Mouse (Mus musculus) heart, postnatal 0 days (tissue): Measurements from ENCODE around the gene Tns3. TPM values are rescaled to one million over a fixed set of nuclear protein-coding genes. Genes with fewer than 3 reads are reported as not detected.

Experiments used
- ATAC-seq: fragments of 200-750 bp; cut with Nextera tagmentation; 2 replicates; pipeline ENCODE4 v1.8.0; 2017; ENCODE audit warnings: low read depth, moderate number of reproducible peaks, moderate library complexity; ENCODE audit not compliant: insufficient read depth
- DNase-seq: peaks from one replicate; pipeline ENCODE4 v3.0.0-alpha.2; 2016; ENCODE audit warnings: low spot score
- H3K27ac ChIP-seq: fragments of 300-500 bp; sonication (generic); 2 replicates; pipeline ENCODE4 v1.5.1; 2014; ENCODE audit warnings: low read depth, mild to moderate bottlenecking
- H3K27me3 ChIP-seq: fragments of 300-500 bp; sonication (generic); 2 replicates; pipeline ENCODE4 v1.6.1; 2014; ENCODE audit warnings: low read length, mixed read lengths; ENCODE audit not compliant: control insufficient read depth, insufficient read depth
- H3K36me3 ChIP-seq: fragments of 300-500 bp; sonication (generic); replicated peaks from 2 replicates; pipeline ENCODE4 v1.6.1; 2014; ENCODE audit warnings: low read length, mixed read lengths; ENCODE audit not compliant: control insufficient read depth, insufficient read depth
- H3K4me1 ChIP-seq: fragments of 300-500 bp; sonication (generic); 2 replicates; pipeline ENCODE4 v1.6.1; 2014; ENCODE audit warnings: antibody characterized with exemption; ENCODE audit not compliant: control insufficient read depth, insufficient read depth
- H3K4me2 ChIP-seq: fragments of 300-500 bp; sonication (generic); 2 replicates; pipeline ENCODE4 v1.6.1; 2014; ENCODE audit warnings: low read depth, mild to moderate bottlenecking, low read length, moderate library complexity
- H3K4me3 ChIP-seq: fragments of 300-500 bp; sonication (generic); 2 replicates; pipeline ENCODE4 v1.5.1; 2014; ENCODE audit warnings: low read depth, low read length
- H3K9ac ChIP-seq: fragments of 300-500 bp; sonication (generic); replicated peaks from 2 replicates; pipeline ENCODE4 v1.6.1; 2014; ENCODE audit warnings: low read depth, low read length, mixed read lengths
- H3K9me3 ChIP-seq: fragments of 300-500 bp; sonication (generic); replicated peaks from 2 replicates; pipeline ENCODE4 v1.6.1; 2016; ENCODE audit warnings: low read length; ENCODE audit not compliant: control insufficient read depth
- CTCF ChIP-seq: IDR thresholded peaks from 2 replicates; pipeline ENCODE4 v1.5.1; 2016; ENCODE audit warnings: antibody characterized with exemption, control low read depth, low read depth
- EP300 ChIP-seq: IDR thresholded peaks from 2 replicates; pipeline ENCODE4 v1.6.1; 2016; ENCODE audit warnings: antibody characterized with exemption, low read depth
- WGBS: fragments of 180-500 bp; shearing (Covaris S2); extraction: QIAGEN DNeasy Blood & Tissue Kit; methylation state at CpG from one replicate; pipeline ENCODE4 v1.1.7; 2014; 5-methylcytosine and 5-hydroxymethylcytosine counted together
- polyA plus RNA-seq: library from polyadenylated mRNA; unstranded; fragments of >200 nt; fragmentation: Nextera tagmentation; extraction: Ambion mirVana; gene quantifications from 2 replicates; pipeline ENCODE4 v1.2.1, GENCODE M21; 2015
- total RNA-seq: library from RNA; depleted of rRNA; stranded (reverse); fragments of >200 nt; gene quantifications from 2 replicates; pipeline ENCODE4 v1.2.3, GENCODE M21; 2014; ENCODE audit warnings: low replicate concordance

Gene Tns3
- total and polyA plus RNA-seq, 2 experiments from 2014 or later, result 7.6 to 31.7 TPM

DNA sequence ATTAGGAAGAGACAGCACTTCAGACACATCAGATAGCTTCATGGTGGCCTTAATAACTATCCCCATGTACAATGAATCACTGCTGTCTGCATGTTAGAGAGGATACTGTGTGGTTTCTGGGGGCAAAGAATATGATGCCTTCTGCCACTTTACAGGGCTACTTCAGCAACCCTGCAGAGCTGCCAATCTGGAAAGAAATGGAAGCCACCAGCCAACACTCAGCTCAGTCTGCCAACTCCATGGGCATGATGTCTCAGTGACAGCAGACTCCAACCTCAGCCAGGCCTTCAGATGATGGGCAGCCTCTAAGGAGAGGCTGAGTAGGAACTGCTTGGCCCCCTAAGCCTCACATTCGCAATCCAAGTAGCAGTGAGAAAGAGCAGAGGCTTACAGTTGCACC lies 61.7 kb downstream of the Tns3 start:
- Histone ChIP-seq H3K9ac (no peak overlapping the region), H3K36me3 (peaks cover 9% of the 10 kb centered on the region; the same call in 1 of the 2 replicates), H3K4me3 (no peak overlapping the region), H3K4me1 (no peaks in the 10 kb centered on the region), H3K9me3 (no peaks in the 10 kb centered on the region), H3K27me3 (no peaks in the 10 kb centered on the region), H3K27ac (no peak overlapping the region), H3K4me2 (no peak overlapping the region)
- TF ChIP-seq EP300, result no peak
- no peak for TF ChIP-seq CTCF
- DNase-seq, result no peak
- ATAC-seq, result no peak
- WGBS, result 76% methylated on average over 1 of the region's 1 CpGs

DNA sequence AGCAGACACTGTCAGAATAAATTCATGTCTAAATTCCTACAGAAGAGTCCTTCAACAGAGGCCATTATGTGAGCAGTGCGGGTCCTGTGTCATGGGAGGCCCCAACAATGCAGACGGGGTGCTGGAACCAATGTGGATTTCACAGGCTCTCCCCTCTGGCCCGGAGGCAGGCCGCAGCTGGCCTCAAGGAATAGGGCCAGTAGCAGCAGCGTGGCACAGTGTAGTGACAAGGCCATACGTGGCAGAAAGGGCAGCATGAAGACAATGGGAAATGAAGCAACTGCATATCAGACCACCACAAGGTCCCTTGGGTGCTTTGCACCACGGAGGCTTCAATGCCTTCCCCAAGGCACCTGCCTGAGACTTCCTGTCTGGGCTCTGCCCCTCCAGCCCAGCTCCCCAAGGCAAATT lies 62.9 kb downstream of the Tns3 start:
- ATAC-seq (no peak), DNase-seq (no peak)
- no peak overlapping the region for H3K4me2 ChIP-seq
- 64% methylated on average over 7 of the region's 7 CpGs for WGBS
- no peaks in the 10 kb centered on the region for H3K27me3 ChIP-seq
- H3K9ac ChIP-seq, result no peak overlapping the region
- H3K9me3 ChIP-seq, result no peaks in the 10 kb centered on the region
- no peaks in the 10 kb centered on the region for H3K4me1 ChIP-seq
- H3K36me3 ChIP-seq, result peaks cover 9% of the 10 kb centered on the region; the same call in 1 of the 2 replicates
- no peak overlapping the region for H3K27ac ChIP-seq
- H3K4me3 ChIP-seq, result no peak overlapping the region
- no peak for TF ChIP-seq CTCF
- no peak for TF ChIP-seq EP300

- H3K36me3 ChIP-seq, result peaks cover 9% of the 10 kb centered on the region; the same call in 1 of the 2 replicates
- no peak for ATAC-seq
- H3K4me3 ChIP-seq, result no peak overlapping the region
- H3K4me2 ChIP-seq, result no peak overlapping the region
- no peaks in the 10 kb centered on the region for H3K9me3 ChIP-seq
- TF ChIP-seq CTCF, result no peak
- no peak for TF ChIP-seq EP300
- 0 out of 2 replicates have a peak, but pooled peaks cover 11% of the 10 kb centered on the region for H3K4me1 ChIP-seq
- no peak overlapping the region for H3K9ac ChIP-seq
- no peak for DNase-seq
- no peak overlapping the region for H3K27ac ChIP-seq
- no peaks in the 10 kb centered on the region for H3K27me3 ChIP-seq
- 91% methylated on average over 5 of the region's 5 CpGs for WGBS
Observed at GRCm38 (mm10) chr11:8595642-8596041, 68.7 kb downstream of the Tns3 start.

DNA sequence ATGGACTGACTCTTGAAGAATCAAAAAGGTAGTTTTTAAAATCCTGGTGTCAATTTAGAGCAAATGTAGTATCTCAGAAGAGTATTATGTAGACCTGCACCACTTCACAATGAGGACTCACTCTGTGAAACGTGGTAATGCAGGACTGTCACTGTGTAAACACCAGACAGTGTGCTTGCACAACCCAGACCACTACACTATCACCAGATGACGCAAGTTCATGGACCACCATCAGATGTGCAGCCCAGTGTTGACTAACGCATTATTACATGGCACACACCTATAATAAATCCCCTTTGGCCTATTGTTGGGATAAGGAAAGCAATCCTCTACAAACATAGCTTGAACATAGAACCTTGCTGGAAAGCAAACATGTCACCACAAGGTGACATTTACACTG lies 71.2 kb downstream of the Tns3 start:
- H3K27ac ChIP-seq, result no peak overlapping the region
- no peak overlapping the region for H3K4me3 ChIP-seq
- no peaks in the 10 kb centered on the region for H3K9me3 ChIP-seq
- no peaks in the 10 kb centered on the region for H3K27me3 ChIP-seq
- 0 out of 2 replicates have a peak, but pooled peaks cover 11% of the 10 kb centered on the region for H3K4me1 ChIP-seq
- no peak overlapping the region for H3K4me2 ChIP-seq
- H3K9ac ChIP-seq, result no peak overlapping the region
- no peak for ATAC-seq
- DNase-seq, result no peak
- 89% methylated on average over 3 of the region's 3 CpGs for WGBS
- H3K36me3 ChIP-seq, result no peaks in the 10 kb centered on the region
- TF ChIP-seq CTCF (no peak), EP300 (no peak)

- WGBS, result 50% methylated on average over 5 of the region's 5 CpGs
- ATAC-seq, result no peak
- Histone ChIP-seq H3K27me3 (no peaks in the 10 kb centered on the region), H3K27ac (no peak overlapping the region), H3K9ac (no peak overlapping the region), H3K4me2 (no peak overlapping the region), H3K4me3 (no peak overlapping the region), H3K4me1 (peaks cover 15% of the 10 kb centered on the region; the same call in 1 of the 2 replicates), H3K36me3 (no peaks in the 10 kb centered on the region), H3K9me3 (no peaks in the 10 kb centered on the region)
- no peak for DNase-seq
- TF ChIP-seq CTCF (no peak), EP300 (no peak)
Observed at GRCm38 (mm10) chr11:8591271-8591670, 73.1 kb downstream of the Tns3 start.

DNA sequence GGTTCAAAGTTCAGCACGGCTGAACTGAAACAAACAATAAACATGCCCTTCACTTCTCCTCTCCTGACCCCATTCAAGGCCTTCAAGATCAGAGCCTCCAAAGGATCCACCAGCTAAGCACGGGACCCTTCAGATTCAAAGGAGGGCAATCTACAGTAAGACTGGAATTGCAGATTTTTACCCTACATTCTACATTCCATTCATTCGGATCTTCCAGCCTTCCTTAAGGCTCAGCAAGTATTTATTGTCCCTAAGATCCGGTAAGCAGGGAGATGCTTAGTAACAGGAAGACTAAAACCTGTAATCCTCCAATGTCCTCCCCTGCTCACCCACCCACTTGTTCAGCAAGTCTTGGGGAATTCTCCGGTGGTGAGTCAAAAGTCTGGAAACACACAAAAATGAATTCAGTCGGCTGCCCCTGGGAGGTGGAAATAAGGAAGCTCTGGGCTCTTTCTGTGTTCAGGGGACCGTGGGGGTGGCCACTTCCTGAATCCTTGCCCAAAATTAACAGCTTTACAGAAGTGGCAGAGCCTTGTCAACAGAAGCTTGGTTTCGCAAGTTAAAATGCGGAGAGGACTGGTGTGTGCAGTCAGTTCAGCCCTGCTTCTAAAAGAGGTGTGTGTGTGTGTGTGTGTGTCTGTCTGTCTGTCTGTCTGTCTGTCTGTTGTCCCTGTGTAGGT lies 75.0 kb downstream of the Tns3 start:
- 54% methylated on average over 9 of the region's 9 CpGs for WGBS
- TF ChIP-seq CTCF (no peak), EP300 (no peak)
- no peak for DNase-seq
- Histone ChIP-seq H3K4me3 (no peak overlapping the region), H3K4me1 (peaks cover 30% of the 10 kb centered on the region), H3K27me3 (no peaks in the 10 kb centered on the region), H3K4me2 (no peak overlapping the region), H3K9ac (no peak overlapping the region), H3K36me3 (no peaks in the 10 kb centered on the region), H3K9me3 (no peaks in the 10 kb centered on the region), H3K27ac (peak overlapping the region; percentile 40; the same call in 1 of the 2 replicates)
- ATAC-seq, result no peak
